Mouse (Mus musculus) ES-Bruce4 (cell line): ENCODE measurements around the gene Nptx1.

ENCODE experiments used
- CTCF ChIP-seq: IDR thresholded peaks from one replicate; pipeline ENCODE4 v1.8.1; 2011; ENCODE audit warnings: low read depth, low read length
- POLR2A ChIP-seq: IDR thresholded peaks from one replicate; pipeline ENCODE4 v1.8.1; 2011; ENCODE audit warnings: low read length; ENCODE audit not compliant: insufficient read depth

DNA sequence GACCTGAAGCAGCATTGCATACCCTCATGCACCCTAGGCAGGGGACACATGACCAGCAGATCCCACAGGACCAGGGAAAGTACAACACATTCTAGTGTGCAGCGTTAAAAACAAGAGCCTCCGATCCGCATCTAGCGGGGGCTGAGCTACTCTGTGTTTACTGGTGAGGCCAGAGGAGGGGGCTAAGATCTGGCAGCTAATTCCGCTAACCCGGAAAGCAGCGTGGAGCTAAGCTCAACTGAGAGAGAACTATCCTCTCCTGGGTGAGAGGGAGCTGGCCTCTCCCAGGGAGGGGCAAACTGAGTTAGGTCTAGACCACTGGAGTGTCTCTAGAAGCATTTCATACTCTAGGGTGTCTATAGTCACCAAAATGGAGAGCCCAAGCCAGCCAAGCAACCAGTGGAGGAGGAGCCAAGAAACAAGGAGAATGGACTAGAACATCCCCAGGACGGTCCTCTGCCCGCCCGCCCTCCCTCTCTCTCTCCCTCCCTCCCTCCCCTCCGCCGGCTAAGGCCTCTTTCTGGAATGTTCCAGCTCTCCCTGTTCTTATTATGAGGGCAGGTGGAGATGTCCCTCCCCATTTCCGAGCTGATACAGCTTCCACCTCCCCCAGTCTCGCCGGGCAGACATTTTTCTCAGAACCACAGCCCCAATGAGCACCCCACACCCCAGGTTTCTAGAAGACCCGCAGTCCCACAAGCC is 3.6 kb downstream of the Nptx1 start:
- no peak for TF ChIP-seq POLR2A
- TF ChIP-seq CTCF, result no peak
